Mouse (Mus musculus) left cerebral cortex, postnatal 10 days (tissue): ENCODE measurements around the gene Lgalsl. TPM values are rescaled to one million over a fixed set of nuclear protein-coding genes. Genes with fewer than 3 reads are reported as not detected.

Experiments
- DNase-seq, 2 experiments: peaks; one replicate each; pipeline ENCODE4 v3.0.0; 2021 to 2022; ENCODE audit warnings: low spot score in 2 of 2, mixed read lengths in 1 of 2; ENCODE audit errors: extremely low spot score in 1 of 2
- intact Hi-C: fragments of 180-260 bp; cut with DNase I; formaldehyde crosslinking; loops from one replicate; pipeline ENCODE4 v1.15.1; 2025
- total RNA-seq, 2 experiments: library from RNA; stranded (reverse); gene quantifications; 2 replicates each; pipeline ENCODE4 v1.2.3; 2021

The Lgalsl gene
- total RNA-seq, 2 experiments from 2014 or later, result 99.8 to 102 TPM

DNA sequence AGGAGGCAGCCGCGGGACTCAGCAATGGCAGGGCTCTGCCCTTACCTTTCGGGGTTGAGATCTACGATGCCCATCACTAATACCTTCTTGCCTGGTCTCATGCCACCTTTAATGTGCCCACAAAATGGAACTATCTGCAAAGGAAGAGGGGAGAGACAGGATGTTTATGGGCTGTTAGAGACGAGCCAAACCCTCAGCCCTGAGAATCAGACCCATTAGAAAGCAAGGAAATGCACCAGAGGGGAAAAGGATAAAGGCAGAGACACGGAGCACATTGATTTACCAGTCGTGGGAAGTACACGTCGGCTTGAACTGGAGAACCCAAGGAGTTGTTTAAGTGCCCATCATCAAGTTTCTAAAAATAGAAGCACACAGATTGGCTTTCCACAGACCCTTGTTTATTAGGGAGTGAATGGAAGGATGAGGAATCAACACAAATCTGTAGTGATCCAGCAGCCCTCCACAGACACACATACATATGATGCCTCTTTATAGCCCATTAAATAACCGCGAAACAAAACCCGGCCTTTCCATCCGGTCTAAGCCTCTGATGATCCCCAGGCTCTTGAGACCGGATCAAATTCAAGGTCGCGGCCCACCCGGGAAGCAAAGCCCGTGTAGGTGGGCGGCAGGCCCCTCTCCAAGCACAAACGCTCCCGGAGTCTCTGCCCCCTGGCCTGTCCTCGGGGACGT lies 717 bp downstream of the Lgalsl start:
- intact Hi-C loops, result no loop called here
- DNase-seq, result no peak

DNA sequence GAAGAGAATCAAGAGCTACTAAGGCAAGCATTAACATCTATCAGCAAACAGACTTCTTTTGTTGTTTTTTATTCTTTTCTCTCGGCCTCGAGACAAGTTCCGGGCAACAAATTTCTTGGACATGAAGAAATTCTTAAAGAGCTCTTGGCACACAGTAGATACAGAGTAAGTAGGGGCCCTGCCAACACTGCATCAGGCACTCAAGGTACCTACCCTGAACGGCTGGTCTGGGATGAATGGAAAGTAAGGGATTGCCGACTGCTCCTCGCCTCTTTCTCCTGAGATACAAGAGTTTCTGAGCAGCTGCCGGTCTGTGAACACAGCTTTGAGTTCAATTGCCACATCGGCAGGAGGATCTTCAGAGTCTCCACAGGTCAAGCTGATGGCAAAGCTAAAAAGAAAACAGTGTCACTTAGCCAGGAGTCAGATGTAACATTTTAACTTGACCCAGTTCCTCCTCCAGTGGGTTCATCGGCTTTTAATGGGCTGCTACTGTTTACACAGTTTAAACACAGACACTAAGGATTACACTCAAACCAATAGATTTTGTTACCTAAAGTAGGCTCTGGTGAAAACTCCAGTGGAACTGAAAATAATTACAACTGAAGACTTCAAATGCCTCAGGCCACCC lies 1.7 kb downstream of the Lgalsl start:
- intact Hi-C loops, result no loop called here
- peak in 1 of 2 experiments; percentile 6 for DNase-seq

DNA sequence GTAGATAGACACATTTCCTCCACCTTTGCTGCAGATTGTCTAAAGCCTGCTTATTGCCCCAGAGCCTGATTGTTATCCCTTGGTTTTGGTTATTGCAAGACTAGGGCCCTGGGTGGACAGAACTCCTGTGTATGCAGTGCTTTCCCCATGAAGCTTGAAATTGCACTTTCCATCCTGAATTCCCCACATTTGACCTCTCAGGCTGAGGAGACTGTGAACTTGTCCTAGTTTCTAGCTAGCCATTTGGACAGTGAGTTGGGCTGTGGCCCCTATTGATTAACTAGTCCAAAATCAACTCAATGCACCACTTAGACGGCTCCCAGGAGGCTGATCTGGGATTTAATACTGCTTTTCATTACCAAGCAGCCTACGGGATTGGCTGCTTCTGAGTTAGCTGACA lies 6.9 kb downstream of the Lgalsl start:
- DNase-seq, result no peak
- intact Hi-C loops, result no loop called here

DNA sequence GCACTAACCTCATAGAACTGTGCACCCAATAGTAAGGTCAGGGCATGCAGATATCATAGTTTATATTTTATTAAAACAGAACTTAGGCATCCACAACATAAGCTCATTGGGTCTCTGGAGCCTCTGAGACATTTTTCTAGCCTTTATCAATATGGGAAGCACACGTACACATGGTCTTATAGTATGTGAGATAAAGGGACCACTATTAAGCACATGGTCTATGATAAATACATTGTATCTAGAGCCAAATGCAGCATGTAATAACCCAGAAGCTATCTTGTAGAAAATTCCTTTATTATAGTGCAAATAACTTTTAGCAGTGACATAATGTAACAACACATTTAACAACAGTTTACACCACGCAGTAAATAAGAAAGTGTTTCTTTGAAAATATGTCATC lies 7.6 kb downstream of the Lgalsl start:
- no peak for DNase-seq
- intact Hi-C loops, result no loop called here

DNA sequence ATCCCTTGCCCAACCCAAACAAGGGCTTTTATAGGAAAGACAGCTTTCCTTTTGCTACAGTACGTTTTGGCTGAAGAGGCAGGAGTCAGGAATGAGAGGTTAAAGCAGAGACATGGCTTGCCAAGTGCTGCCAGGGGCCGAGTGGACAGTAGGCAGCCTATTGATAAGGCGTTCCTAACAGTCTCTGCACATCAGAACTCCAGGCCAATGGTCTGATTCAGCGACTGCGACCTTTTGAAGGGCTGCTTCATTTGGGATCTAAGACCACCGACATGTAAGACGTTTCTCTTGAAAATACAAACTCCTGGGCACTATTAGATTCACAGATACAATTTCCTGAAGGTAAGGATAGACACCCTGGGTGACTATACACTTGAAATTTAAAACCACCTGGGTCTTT lies 9.5 kb downstream of the Lgalsl start:
- no peak for DNase-seq
- intact Hi-C loops, result no loop called here

DNA sequence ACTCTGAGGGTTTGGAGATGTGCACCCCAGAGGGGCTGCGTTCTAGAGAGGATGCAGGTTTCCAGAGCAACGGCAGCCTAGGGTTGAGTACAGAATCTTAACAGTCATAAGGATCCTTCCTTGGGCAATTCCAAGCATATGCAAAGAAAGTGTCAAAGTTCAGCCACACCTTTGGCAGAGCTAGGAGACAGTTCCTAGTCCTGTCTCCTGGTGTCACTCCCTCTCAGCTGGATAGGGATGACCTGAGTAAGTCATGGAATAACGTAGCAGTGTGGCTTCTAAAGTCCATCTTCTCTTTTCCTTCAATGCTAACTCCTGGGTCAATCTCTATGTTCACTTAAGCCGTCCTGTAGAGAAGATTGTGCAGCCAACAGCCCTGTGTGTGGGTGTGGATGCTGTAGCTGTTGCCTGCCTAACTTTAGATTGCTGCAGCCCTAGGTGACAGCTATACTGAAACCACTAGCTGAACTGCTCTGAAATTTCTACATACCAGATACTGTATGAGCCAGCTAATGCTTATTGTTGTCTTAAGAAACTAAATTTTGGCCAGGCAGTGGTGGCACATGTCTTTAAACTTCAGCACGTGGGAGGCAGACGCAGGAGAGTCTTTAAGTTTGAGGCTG lies 16.8 kb downstream of the Lgalsl start:
- no peak for DNase-seq
- intact Hi-C loops, result no loop called here

DNA sequence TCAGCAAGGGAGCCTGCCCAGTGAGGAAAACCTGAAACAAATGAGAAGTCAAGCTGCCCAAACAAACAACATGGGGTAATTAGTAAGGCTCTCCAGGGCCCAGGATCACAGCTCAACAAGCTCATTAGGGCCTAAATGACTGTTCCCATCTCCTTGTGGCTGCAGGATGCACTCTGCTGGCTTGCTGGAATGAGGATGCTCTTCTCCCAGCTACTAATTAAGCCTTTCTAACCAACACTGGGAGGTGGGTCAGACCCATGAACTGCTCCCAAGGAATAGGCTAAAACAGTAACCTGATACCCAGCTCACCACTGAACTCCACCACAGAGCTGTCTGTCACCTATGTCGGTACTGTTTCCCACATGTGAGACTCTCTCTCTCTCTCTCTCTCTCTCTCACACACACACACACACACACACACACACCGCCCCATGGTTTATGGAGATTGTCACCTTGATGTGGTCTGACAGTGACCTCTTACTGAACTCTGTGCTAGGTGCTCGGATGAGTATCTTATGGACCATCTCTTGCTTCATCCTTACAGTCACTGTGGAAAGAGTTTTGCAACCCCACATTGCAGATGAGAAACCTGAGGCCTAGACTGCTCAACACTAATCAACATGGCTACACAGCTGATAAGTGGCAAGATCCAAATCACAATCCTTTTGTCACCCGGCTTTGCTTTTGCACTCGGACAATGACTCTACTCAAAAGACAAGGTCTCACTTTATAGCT lies 18.5 kb downstream of the Lgalsl start:
- no peak for DNase-seq
- intact Hi-C loops, result no loop called here

DNA sequence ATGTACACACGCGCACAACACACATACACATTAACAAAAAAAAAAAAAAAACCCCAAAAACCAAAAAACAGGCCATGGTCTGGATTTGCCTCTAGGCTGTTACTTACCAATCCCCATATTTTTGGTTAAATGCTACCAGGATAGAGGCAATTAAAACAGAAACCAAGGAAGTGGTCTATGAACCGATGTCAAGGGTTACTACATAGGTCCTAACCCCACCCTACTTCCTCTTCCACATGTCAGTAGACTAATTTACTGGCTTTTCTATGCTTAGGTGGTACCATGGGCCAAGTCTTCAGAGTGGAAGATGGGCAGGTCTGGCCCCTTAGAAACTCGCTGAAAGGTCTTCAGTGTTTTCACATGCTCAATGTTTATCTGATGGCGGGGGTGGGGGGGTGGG lies 24.2 kb downstream of the Lgalsl start:
- no peak for DNase-seq
- intact Hi-C loops, result no loop called here

DNA sequence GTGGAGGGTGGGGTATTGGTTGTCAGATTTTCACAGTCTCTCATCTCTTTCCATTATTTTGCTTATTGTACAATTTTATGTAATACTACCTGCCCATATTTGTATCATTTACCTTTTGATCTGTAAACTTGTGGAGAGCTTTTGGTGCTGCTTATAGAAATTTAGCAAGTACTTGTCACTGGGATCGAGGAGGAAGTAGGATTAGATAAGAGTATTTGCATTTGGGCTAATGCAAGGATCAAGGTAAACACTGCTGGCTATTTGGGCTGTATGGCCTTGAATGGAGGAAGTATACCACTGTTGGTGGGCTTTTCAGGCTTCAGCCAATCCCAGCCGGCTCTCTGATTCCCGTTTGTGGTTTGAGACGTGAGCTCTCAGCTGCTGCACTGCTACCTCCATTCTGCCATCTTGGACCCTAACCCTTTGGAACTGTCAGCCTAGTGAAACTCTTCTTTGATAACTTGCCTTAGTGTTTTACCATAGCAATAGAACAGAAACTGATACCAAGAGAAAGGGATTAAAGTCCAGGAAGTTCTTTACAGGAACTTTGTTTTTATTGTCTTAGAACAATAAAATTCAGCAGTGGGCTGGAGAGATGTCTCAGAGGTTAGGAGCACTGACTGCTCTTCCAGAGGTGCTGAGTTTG lies 25.1 kb downstream of the Lgalsl start:
- intact Hi-C loops, result no loop called here

DNA sequence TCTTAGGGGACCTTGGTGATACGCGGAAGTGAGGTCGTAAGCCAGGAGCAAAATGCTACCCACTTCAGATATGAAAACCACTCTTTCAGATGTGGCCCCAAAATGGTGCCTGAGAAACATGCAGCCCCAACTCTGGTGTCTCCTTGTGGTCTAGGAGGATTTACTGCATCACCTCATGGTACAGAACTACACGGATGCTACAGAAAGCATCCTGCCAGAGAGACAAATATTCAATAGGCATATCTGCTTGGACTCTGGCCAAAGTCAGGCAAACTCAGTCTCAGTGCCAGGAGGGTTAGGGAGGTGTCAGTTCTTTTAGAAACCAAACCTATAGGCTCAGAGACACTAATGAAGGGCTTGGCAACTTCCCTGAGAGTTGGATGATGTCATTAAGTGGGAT lies 26.4 kb downstream of the Lgalsl start:
- intact Hi-C loops, result no loop called here
- DNase-seq, result no peak

More for the DNA sequence above, 25.1 kb downstream of the Lgalsl start:
- no peak for DNase-seq

DNA sequence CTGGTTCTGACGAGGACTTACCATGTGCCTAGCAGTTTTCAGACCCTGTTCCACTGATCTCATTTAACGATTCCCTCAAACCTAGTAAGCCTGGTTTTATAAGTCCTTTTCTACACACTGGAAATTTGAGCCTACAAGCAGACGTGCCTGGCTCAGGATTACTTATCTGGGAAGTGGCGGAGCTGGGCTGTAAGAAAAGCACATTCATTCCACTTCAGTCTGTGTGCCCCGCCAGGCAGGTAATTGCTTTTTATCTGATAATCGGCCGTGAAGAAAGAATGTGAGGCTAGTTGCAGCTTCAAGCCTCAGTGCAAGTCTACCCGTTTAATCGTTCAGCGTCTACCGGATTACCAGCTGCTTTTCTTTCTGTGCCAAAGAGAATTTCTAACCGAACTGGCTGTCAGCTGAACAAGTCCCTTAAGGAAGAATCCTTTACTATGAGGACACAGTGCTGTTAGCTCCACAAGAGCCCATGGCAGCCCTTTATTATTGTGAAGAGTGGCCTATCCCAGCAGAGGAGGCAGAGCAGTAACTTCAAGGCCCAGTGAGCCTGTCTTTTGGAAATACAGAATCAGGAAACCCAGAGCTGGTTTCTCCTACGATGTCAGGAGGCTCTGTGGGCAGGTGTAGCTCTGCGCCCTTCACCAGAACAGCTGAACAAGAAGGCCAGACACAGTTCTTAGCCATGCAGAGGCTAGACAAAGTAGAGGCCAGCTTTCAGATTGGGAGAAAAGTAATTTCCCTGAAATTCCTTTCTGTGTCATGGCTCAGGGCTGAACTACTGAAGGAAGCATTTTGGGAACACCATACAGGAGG lies 30.4 kb downstream of the Lgalsl start:
- DNase-seq, result no peak
- intact Hi-C loops, result no loop called here

DNA sequence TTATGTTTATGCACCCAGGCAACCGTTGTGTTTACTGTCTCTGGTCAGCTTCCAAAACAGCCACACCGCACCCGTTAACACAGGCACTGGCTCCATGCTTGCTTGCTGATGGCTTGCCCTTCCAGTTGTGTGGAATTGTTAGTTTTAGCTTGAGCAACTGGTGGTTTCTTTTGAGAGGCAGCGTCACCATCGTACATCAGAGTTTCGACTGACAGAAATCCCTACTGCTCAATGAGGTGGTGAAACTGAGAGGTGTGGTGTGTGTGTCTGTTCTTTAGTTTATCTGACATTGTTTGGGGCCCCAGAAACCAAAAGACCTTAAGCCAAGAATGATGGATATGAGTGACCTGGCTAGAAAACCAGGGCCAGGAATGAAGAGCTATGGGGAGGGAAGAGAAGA lies 33.0 kb downstream of the Lgalsl start:
- no peak for DNase-seq
- intact Hi-C loops, result loop anchor here (10.0 kb wide), 1 partner anchor 657 kb away; no protein-coding TSS in a partner anchor

DNA sequence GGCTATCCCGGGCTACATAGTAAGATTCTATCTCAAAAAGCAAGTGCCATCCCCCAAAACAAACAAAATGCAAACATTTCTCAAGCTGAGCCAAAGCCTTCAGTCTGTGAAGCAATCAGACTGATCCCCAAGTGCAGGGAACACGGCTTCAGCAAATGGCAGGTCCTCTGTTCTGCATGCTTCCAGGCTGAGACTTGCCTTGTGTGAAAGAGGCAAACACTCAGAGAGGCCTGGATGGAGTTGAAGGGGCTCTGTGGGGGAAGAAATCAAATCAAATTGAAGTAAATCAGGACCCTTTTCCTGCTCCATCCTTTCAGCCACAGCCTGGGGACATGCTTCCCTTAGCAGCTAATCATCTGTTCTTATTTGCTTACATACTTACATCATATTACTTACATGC lies 35.4 kb downstream of the Lgalsl start:
- intact Hi-C loops, result loop anchor here (10.0 kb wide), 1 partner anchor 659 kb away; no protein-coding TSS in a partner anchor

DNA sequence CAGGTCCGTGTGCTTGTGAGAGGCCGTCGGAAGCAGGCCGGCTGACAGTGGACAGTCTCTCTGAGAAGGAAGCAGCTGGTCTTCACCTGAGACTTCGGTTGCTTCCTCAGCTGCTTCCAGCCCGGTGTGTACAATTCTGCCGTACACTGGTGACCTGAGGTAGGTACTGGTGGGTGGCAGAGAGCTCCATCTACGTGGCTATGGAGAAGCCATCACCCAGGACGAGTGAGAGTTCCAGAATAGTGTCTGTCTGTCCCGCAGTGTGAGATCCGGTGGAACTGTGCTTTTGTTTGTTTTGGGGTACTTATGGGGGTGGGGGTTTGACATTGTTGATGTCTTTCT lies 36.0 kb downstream of the Lgalsl start:
- DNase-seq, result no peak
- intact Hi-C loops, result loop anchor here (1.0 to 10.0 kb wide), 3 partner anchors 118 to 660 kb away; no protein-coding TSS in a partner anchor

More for the DNA sequence above, 35.4 kb downstream of the Lgalsl start:
- DNase-seq, result no peak

DNA sequence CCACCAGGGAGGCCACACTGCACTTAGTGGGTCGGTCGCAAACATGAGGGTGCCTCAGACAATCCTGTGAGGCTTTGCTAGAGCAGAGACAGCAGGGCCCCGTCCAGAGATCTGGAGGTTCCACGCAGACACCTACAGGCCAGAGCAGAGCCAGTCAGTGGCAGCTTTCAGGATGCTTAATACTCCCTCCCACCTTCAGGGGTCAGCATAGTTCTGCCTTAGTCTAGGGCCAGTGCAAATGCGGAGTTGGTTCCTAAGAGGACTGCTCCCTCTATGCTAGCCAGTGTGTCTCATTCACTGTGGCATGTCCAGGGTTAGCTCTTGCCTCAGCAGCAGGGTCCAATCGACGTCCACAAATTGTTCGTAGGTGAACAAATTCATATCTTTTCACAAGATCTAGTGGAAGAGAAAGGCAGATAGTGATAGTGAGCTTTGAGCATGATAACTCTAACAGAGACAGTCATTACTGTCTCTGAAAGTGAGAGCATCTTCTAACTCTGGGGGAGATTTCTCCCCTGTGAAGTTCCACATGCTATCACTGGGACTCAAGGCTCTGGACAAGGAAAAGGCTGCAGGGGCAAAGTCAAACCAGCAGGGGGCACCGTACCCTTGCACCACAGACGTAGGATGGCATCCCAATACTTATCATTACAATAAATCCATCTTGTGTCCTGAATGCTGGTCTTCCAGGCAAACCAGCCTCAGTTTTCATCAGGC lies 36.5 kb downstream of the Lgalsl start:
- peak; percentile 83 to 84 for DNase-seq
- intact Hi-C loops, result loop anchor here (1.0 to 10.0 kb wide), 3 partner anchors 119 to 660 kb away; no protein-coding TSS in a partner anchor

DNA sequence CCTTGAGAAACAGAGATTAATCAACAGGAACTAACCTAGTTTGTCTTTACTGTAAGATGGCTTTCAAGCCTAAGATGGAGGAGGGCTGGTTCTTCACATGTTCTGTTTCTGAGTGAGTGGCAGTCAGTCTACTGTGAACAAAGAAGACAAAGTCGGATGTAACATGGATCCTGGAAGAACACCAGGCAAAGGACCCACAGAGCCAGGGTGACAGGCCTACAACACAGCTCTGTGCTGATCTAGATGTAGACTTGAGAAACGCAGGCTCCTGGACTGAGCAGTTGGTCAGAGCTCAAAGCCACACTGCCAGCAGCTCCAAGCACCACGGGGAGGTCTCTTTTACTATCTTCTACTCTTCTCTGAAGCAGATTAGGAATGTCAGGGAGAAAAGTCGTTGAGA lies 37.2 kb downstream of the Lgalsl start:
- no peak for DNase-seq
- intact Hi-C loops, result loop anchor here (1.0 to 10.0 kb wide), 3 partner anchors 120 to 661 kb away; no protein-coding TSS in a partner anchor

DNA sequence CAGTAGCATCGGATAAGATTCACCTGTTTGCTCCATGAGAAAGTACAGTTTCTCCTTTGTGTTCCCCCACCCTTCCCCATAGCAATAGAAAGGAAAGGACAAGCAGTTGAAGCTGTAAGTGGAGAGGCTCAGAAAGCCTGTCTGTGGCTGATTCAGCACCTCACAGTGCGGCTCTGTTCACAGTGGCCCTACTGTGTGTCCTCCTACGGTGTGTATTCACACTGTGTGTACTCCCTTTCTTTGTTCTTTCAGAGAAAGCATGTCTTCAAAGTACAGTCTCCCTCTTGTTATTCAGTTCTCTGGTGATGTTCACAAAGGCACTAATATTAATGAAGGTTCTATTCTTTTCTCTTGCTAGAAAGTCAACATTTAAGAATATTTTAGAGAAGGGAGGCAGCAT lies 38.2 kb downstream of the Lgalsl start:
- intact Hi-C loops, result loop anchor here (5.0 to 10.0 kb wide), 2 partner anchors 385 to 662 kb away; no protein-coding TSS in a partner anchor
- DNase-seq, result no peak
